Mouse (Mus musculus): ENCODE data around the gene Atp8b5. TPM values are rescaled to one million over a fixed set of nuclear protein-coding genes. Genes with fewer than 3 reads are reported as not detected.
A peak's percentile ranks its signal among the peaks of the same experiment; 100 is the strongest.

Gene Atp8b5
- polyA plus RNA-seq, 1 experiment from 2014 or later, result 0.57 TPM

GRCm38 (mm10) chr4:43421632-43422240, 154.8 kb downstream of the Atp8b5 start:
- Histone ChIP-seq H3K4me3 (no peak overlapping the region), H3K27me3 (ENCODE audit: low read depth, poor library complexity, severe bottlenecking) (peaks cover 56% of the 10 kb centered on the region), H3K9me3 (replicated peaks) (no peaks in the 10 kb centered on the region), H3K36me3 (peaks cover 58% of the 10 kb centered on the region), H3K4me1 (peaks cover 30% of the 10 kb centered on the region), H3K27ac (replicated peaks) (0 out of 2 replicates have a peak overlapping the region, but pooled peaks have one; percentile 28)
- 79% methylated on average over 28 of the region's 28 CpGs for WGBS
- DNase-seq (ENCODE audit: low spot score), result no peak

Other genes starting within 250 kb of the Atp8b5 start
- gene Pigo, start 241.3 kb upstream of the Atp8b5 start, polyA plus RNA-seq (2016; fragmentation: Nextera tagmentation; extraction: Ambion mirVana), result 21.8 and 27.5 TPM in 2 replicates
- gene Stoml2, start 235.4 kb upstream of the Atp8b5 start, polyA plus RNA-seq (2016; fragmentation: Nextera tagmentation; extraction: Ambion mirVana), result 419 and 471 TPM in 2 replicates
- 27.4 and 40.4 TPM in 2 replicates for gene Fam214b, start 220.9 kb upstream of the Atp8b5 start, polyA plus RNA-seq (2016; fragmentation: Nextera tagmentation; extraction: Ambion mirVana)
- 9.9 and 14.2 TPM in 2 replicates for gene Unc13b, start 208.2 kb upstream of the Atp8b5 start, polyA plus RNA-seq (2016; fragmentation: Nextera tagmentation; extraction: Ambion mirVana)
- 10.5 and 18.1 TPM in 2 replicates for gene Rusc2, start 114.8 kb downstream of the Atp8b5 start, polyA plus RNA-seq (2016; fragmentation: Nextera tagmentation; extraction: Ambion mirVana)
- gene Fam166b, start 162.0 kb downstream of the Atp8b5 start, polyA plus RNA-seq (2016; fragmentation: Nextera tagmentation; extraction: Ambion mirVana), result 0.14 and 0.25 TPM in 2 replicates
- 2.9 and 6.0 TPM in 2 replicates for gene Tesk1, start 174.8 kb downstream of the Atp8b5 start, polyA plus RNA-seq (2016; fragmentation: Nextera tagmentation; extraction: Ambion mirVana)
- gene Cd72, start 187.5 kb downstream of the Atp8b5 start, polyA plus RNA-seq (2016; fragmentation: Nextera tagmentation; extraction: Ambion mirVana), result 1.4 and 1.8 TPM in 2 replicates
- not detected in 2 replicates for gene Sit1, start 216.6 kb downstream of the Atp8b5 start, polyA plus RNA-seq (2016; fragmentation: Nextera tagmentation; extraction: Ambion mirVana)
- gene Ccdc107, start 225.7 kb downstream of the Atp8b5 start, polyA plus RNA-seq (2016; fragmentation: Nextera tagmentation; extraction: Ambion mirVana), result 44.8 and 48.4 TPM in 2 replicates
- gene Arhgef39, start 232.5 kb downstream of the Atp8b5 start, polyA plus RNA-seq (2016; fragmentation: Nextera tagmentation; extraction: Ambion mirVana), result 48.5 and 52.8 TPM in 2 replicates
- 0.67 and 0.69 TPM in 2 replicates for gene Car9, start 239.8 kb downstream of the Atp8b5 start, polyA plus RNA-seq (2016; fragmentation: Nextera tagmentation; extraction: Ambion mirVana)